Mouse (Mus musculus) hindbrain, embryonic 11.5 days (tissue): ENCODE results near the gene Tpbpb. TPM values are rescaled to one million over a fixed set of nuclear protein-coding genes. Genes with fewer than 3 reads are reported as not detected.
"Not testable (repeated sequence)": the region's sequence is repeated elsewhere in the genome, so short reads cannot be mapped to it uniquely, and the experiment has no call there.

Experiments
- ATAC-seq: fragments of 200-750 bp; cut with Nextera tagmentation; 2 replicates; pipeline ENCODE4 v1.8.0; 2017; ENCODE audit warnings: mild to moderate bottlenecking, moderate TSS enrichment, moderate library complexity; ENCODE audit not compliant: low FRiP score
- DNase-seq: peaks from one replicate; pipeline ENCODE4 v3.0.0-alpha.2; 2015; ENCODE audit warnings: low spot score
- H3K27ac ChIP-seq: fragments of 300-500 bp; sonication (generic); 2 replicates; pipeline ENCODE4 v1.5.1; 2014; ENCODE audit warnings: mild to moderate bottlenecking, low read depth, low read length
- H3K27me3 ChIP-seq: fragments of 300-500 bp; sonication (generic); 2 replicates; pipeline ENCODE4 v1.6.1; 2014; ENCODE audit warnings: mild to moderate bottlenecking, low read length, moderate library complexity, mixed read lengths; ENCODE audit not compliant: control insufficient read depth, insufficient read depth
- H3K36me3 ChIP-seq: fragments of 300-500 bp; sonication (generic); 2 replicates; pipeline ENCODE4 v1.6.1; 2014; ENCODE audit warnings: mild to moderate bottlenecking, low read length, moderate library complexity, mixed read lengths; ENCODE audit not compliant: control insufficient read depth, insufficient read depth
- H3K4me1 ChIP-seq: fragments of 300-500 bp; sonication (generic); replicated peaks from 2 replicates; pipeline ENCODE4 v1.6.1; 2014; ENCODE audit warnings: low read length, mixed read lengths; ENCODE audit not compliant: control insufficient read depth, insufficient read depth
- H3K4me2 ChIP-seq: fragments of 300-500 bp; sonication (generic); replicated peaks from 2 replicates; pipeline ENCODE4 v1.6.1; 2014; ENCODE audit warnings: mild to moderate bottlenecking, low read depth, low read length
- H3K4me3 ChIP-seq: fragments of 300-500 bp; sonication (generic); 2 replicates; pipeline ENCODE4 v1.5.1; 2014; ENCODE audit warnings: low read depth, low read length
- H3K9ac ChIP-seq: fragments of 300-500 bp; sonication (generic); 2 replicates; pipeline ENCODE4 v1.6.1; 2014; ENCODE audit warnings: low read depth, low read length
- H3K9me3 ChIP-seq: fragments of 300-500 bp; sonication (generic); 2 replicates; pipeline ENCODE4 v1.6.1; 2016; ENCODE audit warnings: low read length; ENCODE audit not compliant: control insufficient read depth
- WGBS: fragments of 180-500 bp; shearing (Covaris S2); extraction: QIAGEN DNeasy Blood & Tissue Kit; methylation state at CpG from one replicate; pipeline ENCODE4 v1.1.7; 2014; 5-methylcytosine and 5-hydroxymethylcytosine counted together
- polyA plus RNA-seq: library from polyadenylated mRNA; unstranded; fragments of >200 nt; fragmentation: Nextera tagmentation; extraction: Ambion mirVana; gene quantifications from 2 replicates; pipeline ENCODE4 v1.2.1, GENCODE M21; 2014

The Tpbpb gene
- polyA plus RNA-seq = not detected in 2 replicates

DNA sequence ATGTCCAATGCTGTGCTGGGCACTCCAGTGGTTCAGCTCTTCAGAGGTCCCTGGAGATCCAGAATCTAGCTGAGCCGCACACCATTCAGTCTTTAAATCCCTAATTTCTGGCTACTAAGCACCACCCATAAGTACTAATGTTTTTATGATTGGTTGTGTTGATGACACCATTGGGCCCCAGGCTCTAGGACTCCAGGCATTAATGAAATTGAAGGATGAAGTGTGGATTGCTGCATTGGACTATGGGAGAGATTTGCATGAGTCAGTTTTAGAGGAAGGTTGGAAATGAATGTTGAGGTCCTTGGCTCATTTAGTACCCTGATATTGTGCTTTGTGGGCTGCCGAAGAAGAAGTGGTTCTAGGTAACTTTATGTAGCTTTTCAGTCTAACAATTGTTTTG is at the start of gene Tpbpb:
Gene Tpbpb (minus strand): TSS at position 101 of the 400 bp plus-strand sequence.
- H3K36me3 ChIP-seq, ATAC-seq, H3K9me3 ChIP-seq, H3K4me1 ChIP-seq, H3K9ac ChIP-seq, H3K27me3 ChIP-seq, DNase-seq, H3K4me3 ChIP-seq, H3K4me2 ChIP-seq, H3K27ac ChIP-seq: not testable (repeated sequence)
- WGBS = 91% methylated on average over 2 of the region's 2 CpGs

DNA sequence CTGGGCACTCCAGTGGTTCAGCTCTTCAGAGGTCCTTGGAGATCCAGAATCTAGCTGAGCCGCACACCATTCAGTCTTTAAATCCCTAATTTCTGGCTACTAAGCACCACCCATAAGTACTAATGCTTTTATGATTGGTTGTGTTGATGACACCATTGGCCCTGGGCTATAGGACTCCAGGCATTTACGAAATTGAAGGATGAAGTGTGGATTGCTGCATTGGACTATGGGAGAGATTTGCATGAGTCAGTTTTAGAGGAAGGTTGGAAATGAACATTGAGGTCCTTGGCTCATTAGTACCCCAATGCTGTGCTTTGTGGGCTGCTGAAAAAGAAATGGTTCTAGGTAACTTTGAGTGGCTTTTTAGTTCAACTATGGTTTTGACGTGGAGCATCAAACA is 37.2 kb upstream of the Tpbpb start, which contains the start of gene Tpbpa:
Gene Tpbpa (minus strand): TSS at position 101 of the 400 bp plus-strand sequence.
- ATAC-seq, H3K4me3 ChIP-seq, DNase-seq, H3K36me3 ChIP-seq, H3K27me3 ChIP-seq, H3K4me2 ChIP-seq, H3K27ac ChIP-seq, H3K9me3 ChIP-seq, H3K9ac ChIP-seq, H3K4me1 ChIP-seq: not testable (repeated sequence)
- WGBS = 84% methylated on average over 3 of the region's 3 CpGs

DNA sequence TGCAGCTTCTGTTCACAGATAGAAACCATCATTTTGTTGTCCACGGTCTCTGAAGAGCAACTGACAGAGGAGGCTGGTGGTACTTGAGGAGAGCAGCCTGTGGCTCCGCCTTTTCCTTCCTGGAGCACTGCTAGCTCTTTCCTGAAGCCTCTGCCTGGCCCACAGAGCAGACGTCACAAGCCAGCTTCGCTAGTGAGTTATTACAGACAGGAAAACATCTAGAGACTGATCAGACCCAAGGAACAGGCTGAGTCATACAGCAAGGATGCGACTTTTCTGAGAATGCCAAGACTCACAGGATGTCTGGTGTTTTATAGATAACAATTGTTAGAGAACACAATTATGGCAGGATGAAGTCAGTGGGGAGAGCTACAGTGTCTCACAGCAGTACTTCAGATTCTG is 31.8 kb upstream of the Tpbpb start, which contains the start of the genes Gm49391 and Ctla2a:
Gene Gm49391 (minus strand): TSS at position 72 of the 402 bp plus-strand sequence.
Gene Ctla2a (minus strand): TSS at position 126 of the 402 bp plus-strand sequence.
- no peak within 1 kb of the TSS for H3K4me3 ChIP-seq
- no peaks in the 10 kb centered on the region for H3K9me3 ChIP-seq
- H3K36me3 ChIP-seq = no peaks in the 10 kb centered on the region
- DNase-seq (no peak), ATAC-seq (no peak)
- WGBS = 75% methylated on average over 5 of the region's 5 CpGs
- no peak within 1 kb of the TSS for H3K27ac ChIP-seq
- H3K9ac ChIP-seq = no peak within 1 kb of the TSS
- no peaks in the 10 kb centered on the region for H3K4me1 ChIP-seq
- H3K27me3 ChIP-seq = no peaks in the 10 kb centered on the region
- H3K4me2 ChIP-seq = no peak within 1 kb of the TSS

DNA sequence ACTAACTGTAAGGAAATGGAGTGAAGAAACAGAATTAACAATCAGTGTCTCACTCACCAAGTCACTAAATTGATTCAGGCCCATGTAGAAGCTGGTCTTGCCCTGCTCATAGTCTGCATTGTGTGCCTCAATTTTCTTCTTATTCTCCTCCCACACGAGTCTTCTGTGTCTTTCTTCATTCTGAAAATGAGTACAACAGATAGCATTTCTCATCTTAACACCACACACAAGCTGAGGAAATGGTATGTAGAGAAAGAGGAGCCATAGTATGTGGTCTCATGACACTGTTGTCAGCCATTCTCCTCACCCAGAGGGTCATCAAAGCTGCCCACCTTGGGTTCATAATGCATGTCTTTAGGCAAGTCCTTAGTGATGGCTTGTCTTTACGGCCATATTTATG is 30.8 kb upstream of the Tpbpb start, which contains the start of gene Gm49393:
Gene Gm49393 (minus strand): TSS at position 101 of the 400 bp plus-strand sequence.
- H3K4me3 ChIP-seq, DNase-seq, H3K9me3 ChIP-seq, H3K27ac ChIP-seq, H3K36me3 ChIP-seq, H3K4me1 ChIP-seq, H3K4me2 ChIP-seq, H3K27me3 ChIP-seq, ATAC-seq, H3K9ac ChIP-seq: not testable (repeated sequence)
- WGBS = 73% methylated on average over 2 of the region's 2 CpGs

DNA sequence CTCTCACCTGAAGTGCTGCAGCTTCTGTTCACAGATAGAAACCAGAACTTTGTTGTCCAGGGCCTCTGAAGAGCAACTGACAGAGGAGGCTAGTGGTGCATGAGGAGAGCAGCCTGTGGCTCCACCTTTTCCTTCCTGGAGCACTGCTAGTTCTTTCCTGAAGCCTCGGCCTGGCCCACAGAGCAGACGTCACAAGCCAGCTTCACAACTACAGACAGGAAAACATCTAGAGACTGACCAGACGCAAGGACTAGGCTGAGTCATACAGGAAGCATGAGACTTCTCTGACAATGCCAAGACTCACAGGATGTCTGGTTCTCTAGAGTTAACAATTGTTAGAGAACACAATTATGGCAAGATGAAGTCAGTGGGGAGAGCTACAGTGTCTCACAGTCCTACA is 7.4 kb downstream of the Tpbpb start, which contains the start of gene Ctla2b:
Gene Ctla2b (minus strand): TSS at position 120 of the 400 bp plus-strand sequence.
- whole genome bisulfite sequencing = 81% methylated on average over 3 of the region's 3 CpGs
- DNase-seq (no peak), ATAC-seq (no peak)
- H3K9me3 ChIP-seq = no peaks in the 10 kb centered on the region
- H3K4me3 ChIP-seq = no peak within 1 kb of the TSS
- no peak within 1 kb of the TSS for H3K4me2 ChIP-seq
- H3K27ac ChIP-seq = no peak within 1 kb of the TSS
- H3K9ac ChIP-seq = no peak within 1 kb of the TSS
- H3K27me3 ChIP-seq = no peaks in the 10 kb centered on the region
- H3K36me3 ChIP-seq = no peaks in the 10 kb centered on the region
- no peaks in the 10 kb centered on the region for H3K4me1 ChIP-seq

DNA sequence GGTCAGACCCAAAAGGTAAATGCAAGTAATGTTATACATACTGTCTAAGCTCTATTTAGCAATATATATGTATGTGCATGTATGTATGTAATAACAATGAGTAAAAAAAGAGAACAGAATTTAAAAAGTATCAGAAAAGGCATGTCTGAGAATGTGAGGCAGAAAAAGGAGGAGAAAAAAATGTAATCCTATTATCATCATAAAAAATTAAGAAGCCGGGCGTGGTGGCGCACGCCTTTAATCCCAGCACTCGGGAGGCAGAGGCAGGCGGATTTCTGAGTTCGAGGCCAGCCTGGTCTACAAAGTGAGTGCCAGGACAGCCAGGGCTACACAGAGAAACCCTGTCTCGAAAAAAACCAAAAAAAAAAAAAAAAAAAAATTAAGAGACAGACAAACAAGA is 7.9 kb downstream of the Tpbpb start, which contains the start of gene Gm49392:
Gene Gm49392 (minus strand): TSS at position 101 of the 400 bp plus-strand sequence.
- H3K4me2 ChIP-seq, H3K27me3 ChIP-seq, ATAC-seq, H3K27ac ChIP-seq, H3K4me3 ChIP-seq, H3K4me1 ChIP-seq, H3K9ac ChIP-seq, DNase-seq, H3K9me3 ChIP-seq, H3K36me3 ChIP-seq: not testable (repeated sequence)
- WGBS = 81% methylated on average over 8 of the region's 8 CpGs

DNA sequence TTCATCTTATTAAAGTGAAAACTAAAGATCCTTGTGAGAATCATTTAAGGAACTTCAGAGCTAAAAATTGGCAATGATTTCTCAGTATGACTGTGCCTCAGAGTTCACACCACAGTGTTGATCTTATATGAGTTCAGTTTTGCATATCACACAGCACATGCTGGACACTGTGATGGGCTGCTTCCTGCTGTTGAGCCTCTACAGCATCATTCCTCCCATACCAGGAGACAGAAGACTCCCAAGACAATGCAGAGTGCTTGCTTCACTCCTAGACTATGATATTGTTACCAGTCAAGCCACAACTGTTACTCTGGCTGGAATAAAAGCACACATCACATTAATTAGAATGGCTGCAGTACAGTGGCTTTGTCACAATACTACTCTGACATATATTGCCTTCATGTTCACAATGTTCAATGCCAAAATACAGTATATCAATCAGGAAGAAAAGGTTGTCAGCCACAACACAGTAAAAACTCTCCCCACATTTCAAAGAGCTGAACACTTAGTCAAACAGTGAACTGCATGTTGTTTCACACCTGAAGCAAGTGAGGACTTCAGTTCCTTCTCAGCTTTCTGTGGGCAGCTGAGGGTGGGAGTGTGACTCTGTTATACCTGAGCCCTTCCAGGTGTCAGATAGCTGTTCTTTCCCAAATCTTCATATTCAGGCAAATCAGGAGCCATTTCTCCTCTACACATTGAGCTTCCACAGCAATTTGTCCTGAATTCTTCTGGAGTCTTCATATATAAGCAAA is 9.1 kb downstream of the Tpbpb start:
- no peaks in the 10 kb centered on the region for H3K4me1 ChIP-seq
- H3K9ac ChIP-seq = no peak overlapping the region
- H3K27ac ChIP-seq = no peak overlapping the region
- DNase-seq (no peak), ATAC-seq (no peak)
- no peaks in the 10 kb centered on the region for H3K9me3 ChIP-seq
- no peak overlapping the region for H3K4me2 ChIP-seq
- H3K36me3 ChIP-seq = no peaks in the 10 kb centered on the region
- no peaks in the 10 kb centered on the region for H3K27me3 ChIP-seq
- no peak overlapping the region for H3K4me3 ChIP-seq

DNA sequence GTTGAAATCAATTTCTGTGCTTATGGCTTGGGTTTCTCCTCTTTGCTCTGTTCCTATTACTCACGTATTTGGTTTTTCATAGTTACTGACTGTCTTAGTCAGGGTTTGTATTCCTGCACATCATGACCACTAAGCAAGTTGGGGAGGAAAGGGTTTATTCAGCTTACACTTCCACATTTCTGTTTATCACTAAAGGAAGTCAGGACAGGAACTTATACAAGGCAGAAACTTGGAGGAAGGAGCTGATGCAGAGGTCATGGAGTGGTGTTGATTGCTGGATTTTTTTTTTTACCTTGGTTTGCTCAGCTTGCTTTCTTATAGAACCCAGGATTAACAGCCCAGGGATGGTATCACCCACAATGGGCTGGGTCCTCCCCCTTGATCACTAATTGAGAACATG is 12.4 kb downstream of the Tpbpb start:
- H3K9ac ChIP-seq = no peak overlapping the region
- H3K4me2 ChIP-seq = no peak overlapping the region
- H3K9me3 ChIP-seq = no peaks in the 10 kb centered on the region
- DNase-seq = no peak
- 88% methylated on average over 1 of the region's 1 CpGs for WGBS
- ATAC-seq = no peak
- H3K4me3 ChIP-seq = no peak overlapping the region
- no peaks in the 10 kb centered on the region for H3K27me3 ChIP-seq
- no peaks in the 10 kb centered on the region for H3K4me1 ChIP-seq
- no peaks in the 10 kb centered on the region for H3K36me3 ChIP-seq
- no peak overlapping the region for H3K27ac ChIP-seq

DNA sequence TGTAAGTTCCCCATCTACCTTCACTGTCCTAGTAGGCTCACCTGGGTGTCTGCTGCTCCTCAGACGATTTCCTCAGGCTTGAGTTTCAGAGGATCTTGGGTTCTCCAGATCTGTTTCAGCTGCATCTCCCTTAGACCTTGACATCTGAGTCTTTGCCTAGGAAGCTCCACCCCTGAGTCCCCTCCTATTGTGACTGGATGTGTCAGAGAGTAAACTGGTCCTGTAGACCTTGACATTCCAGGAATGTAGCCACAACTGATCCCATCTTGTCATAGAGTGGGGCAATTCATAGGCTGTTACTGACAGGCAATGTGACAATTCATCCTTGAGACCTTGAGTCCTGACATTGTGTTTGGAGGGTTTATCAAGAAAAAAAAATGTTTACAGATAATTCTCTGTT is 40.4 kb downstream of the Tpbpb start, which contains the start of gene 4930486L24Rik:
Gene 4930486L24Rik (minus strand): TSS at position 195 of the 400 bp plus-strand sequence.
- H3K27ac ChIP-seq = no peak within 1 kb of the TSS
- 73% methylated on average over 1 of the region's 1 CpGs for WGBS
- no peak within 1 kb of the TSS for H3K4me2 ChIP-seq
- no peaks in the 10 kb centered on the region for H3K27me3 ChIP-seq
- DNase-seq (no peak), ATAC-seq (no peak)
- H3K4me3 ChIP-seq = no peak within 1 kb of the TSS
- H3K4me1 ChIP-seq = no peaks in the 10 kb centered on the region
- no peaks in the 10 kb centered on the region for H3K36me3 ChIP-seq
- H3K9ac ChIP-seq = no peak within 1 kb of the TSS
- no peaks in the 10 kb centered on the region for H3K9me3 ChIP-seq
